Mouse (Mus musculus): ENCODE measurements around the gene Agtpbp1. TPM values are rescaled to one million over a fixed set of nuclear protein-coding genes. Genes with fewer than 3 reads are reported as not detected.

The Agtpbp1 gene
- polyA plus RNA-seq, 1 experiment from 2014 or later, result 16.3 TPM

DNA sequence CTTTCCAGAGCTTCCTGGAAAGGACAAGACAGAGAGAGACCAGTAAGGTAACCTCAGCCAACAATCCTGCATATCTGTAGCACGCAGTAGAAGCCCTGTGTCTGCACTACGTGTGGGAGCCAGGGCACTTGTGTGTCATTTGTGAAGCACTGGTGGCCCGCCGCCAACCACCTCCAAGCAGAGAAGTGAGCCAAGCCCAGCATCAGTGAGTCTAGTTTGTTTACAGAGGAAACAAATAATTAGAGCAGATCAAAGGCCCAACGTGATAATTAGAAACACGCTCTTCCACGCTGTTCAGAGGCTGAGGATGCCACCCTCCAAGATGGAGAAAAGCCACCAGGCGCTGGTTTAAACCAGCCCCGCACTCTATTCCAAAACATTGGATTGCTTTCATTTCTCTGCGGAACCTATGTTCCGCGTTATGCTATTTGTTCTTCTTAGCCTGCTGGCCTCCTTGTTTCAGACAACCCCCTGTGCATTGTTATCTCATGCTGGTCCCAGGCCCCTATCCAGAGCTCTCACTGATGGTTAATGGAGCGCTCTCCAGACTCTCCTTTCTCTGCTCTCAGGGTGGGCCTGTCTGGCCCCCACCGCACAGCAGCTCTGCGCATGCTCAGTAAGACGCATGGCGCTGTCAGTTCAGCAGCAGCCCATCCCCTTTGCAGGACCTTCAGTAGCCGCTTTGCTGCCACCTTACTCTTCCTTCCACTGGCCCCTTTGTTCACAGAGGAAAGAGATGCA is 153.7 kb downstream of the Agtpbp1 start:
- DNase-seq (ENCODE audit: low spot score), result no peak

DNA sequence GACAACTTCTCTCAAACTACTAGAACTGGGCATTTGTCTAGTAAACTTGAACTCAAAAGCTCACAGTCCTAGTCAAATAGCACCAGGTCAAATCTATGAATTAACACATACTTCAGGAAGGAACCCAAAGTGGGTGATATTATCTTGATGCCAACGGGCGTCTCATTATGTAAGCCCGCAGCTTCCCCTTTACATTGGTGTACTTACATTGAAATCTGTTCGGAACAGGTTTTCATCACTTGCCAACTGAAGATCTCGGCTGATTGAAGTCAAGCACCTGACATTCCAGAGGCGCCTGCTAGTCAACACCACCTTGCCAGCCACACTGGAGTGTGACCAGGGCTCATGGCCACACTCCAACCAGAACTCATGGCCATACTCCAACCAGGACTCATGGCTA is 155.7 kb downstream of the Agtpbp1 start:
- DNase-seq (ENCODE audit: low spot score), result no peak

DNA sequence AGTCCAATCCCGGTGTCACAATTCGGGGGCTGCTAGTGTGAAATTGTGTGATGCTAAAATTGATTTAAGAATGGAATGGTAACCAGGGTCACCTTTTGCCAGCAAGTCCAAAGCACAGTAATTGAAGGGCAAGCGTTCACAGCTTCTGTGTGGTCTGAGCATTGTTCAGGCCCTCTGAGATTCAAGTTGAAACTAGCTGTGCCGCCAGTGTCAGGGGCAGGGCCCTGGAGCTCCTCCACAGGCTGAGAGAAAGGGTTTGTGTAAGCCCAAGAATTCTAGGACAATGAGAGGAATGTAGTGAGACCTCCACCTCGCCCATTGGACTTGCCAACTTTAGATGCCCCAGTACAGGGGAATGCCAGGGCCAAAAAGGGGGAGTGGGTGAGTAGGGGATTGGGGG is 161.2 kb downstream of the Agtpbp1 start:
- DNase-seq (ENCODE audit: low spot score), result no peak

DNA sequence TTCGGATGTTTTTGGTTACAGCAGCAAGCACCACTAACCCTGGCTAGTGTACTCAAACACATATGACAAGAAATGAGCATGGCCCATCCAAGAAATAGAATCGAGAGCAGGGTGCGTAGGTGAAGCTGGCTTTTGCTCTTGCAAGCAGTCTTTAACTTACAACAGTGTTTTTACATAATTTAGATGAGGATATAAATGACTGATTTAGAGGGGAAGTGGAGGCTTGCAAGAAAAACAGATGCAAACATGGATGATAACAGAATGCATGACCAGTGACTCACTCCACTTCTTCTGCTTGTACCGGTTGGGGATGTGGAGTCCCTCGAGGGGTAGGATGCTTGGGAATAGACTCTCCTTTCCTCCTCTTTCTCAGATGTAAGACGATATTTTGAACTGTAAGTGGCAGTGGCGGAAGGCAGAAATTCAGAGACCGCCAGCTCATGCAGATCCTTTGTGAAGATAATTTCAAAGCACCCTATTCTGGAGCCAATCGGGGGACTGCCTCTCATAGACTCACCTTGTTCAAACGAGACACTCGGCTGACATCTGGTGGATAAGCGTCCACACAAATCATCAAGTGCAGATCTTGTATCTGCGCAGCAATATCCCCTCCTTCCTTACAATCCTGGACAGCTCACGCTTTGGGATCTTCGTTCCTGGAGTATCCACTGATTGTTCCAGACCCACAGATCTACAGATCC is 168.3 kb downstream of the Agtpbp1 start:
- no peak for DNase-seq (ENCODE audit: low spot score)

DNA sequence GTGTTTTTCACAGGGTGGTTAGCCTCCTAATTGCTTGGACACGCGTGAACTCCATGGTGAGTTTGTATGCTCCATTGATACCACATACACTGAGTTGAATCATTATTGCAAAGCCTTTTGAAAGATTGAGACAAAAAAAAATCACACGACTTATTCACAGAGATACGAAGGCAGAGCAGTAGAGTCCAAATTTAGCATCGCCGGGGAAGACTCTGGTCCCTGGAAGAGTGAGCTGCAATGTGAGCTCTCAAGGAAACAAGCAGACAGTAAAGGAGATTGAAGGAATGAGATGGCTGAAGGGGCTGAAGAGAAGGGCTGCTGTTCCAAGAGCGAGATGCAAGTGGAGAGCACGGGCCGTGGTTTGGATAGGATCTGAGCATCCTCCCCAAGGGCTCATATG is 171.1 kb downstream of the Agtpbp1 start:
- DNase-seq (ENCODE audit: low spot score), result no peak

DNA sequence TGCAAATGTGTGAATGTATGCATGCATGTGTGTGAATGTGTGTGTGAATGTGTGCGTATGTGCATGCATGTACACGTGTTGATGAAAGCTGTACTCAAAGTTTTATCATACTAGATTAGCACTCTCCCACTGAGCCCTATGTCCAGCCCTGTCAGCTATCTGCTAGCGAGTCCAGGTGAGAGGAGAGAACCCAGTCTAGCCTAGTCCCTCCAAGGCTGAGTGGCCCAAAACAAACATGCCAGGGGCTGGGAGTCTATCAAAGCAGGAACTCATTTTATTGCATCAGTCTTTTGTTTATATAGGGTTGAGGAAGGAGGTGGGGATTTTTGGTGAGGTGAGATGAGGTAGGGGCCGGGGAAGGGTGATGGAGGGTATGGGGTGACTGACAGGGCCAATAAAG is 172.4 kb downstream of the Agtpbp1 start:
- DNase-seq (ENCODE audit: low spot score), result no peak

DNA sequence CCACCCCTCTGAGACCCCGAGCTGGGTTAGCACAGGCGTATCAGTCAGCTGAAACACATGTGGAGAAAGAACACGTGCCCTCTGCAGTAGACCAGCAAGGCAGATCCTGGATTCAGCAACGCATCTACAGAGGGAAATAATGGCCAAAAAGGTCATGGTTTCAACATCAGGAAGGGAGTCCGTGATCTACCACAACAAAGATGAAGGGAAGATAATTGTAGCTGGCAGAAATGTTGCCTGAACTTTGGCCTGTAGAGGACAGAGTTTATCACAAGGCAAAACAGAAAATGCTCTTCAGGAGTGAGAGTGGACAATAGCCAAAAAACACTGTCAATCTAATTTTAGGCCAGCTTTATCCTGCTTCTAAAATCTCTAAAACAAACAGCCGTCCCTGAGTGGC is 177.8 kb downstream of the Agtpbp1 start:
- no peak for DNase-seq (ENCODE audit: low spot score)

DNA sequence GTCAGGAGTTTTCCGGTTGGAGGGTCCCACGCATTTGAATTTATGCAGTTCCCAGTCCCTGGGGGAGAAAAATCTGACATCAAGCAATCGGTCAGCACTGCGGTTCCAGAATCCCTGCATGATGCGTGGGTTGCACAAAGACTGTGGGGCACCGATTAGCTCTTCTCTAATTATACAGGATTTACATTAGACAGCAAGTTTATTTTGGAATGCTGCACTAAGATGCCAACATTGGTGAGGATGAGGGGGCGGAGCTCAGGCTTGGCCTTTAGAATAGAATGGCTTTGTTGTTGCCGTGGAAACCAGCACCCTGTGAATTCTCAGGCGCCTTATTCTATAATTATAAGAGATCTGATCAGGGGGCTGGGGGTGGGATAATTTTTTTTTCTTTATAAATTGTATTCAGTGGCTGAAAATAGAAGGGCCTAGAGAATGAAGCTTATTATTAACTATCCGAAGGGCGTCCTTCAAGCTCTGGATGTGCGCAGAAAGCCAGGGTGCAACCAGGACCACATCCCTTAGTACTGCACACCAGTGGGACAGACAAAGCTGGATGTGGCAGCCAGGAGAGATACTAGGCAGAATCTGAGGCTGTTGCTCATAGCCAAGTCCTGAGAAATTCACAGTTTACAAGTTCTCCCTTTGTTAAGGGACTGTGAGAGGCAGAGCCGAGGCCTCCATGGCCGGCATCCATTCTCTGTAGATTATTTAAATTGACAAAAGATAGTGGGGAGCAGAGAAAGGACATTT is 182.8 kb downstream of the Agtpbp1 start:
- DNase-seq (ENCODE audit: low spot score), result no peak

DNA sequence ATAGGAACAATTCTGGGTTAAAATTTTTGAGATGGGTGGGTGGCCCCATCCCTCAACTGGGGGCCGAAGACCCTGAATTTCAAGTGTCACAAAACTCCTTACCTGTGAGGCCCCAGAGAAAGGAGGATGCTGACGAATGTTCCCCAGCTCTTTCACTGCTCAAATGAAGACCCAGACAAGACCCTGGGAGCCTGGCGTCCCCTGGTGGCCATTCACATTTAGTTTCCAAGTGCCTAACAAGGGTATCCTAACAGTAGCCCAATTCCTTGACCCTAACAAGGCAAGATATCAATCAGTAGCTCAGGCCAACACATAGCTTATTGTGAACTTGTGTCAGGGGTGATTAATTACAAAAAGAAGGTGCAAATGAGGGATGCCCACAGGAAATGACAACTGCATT is 187.5 kb downstream of the Agtpbp1 start:
- DNase-seq (ENCODE audit: low spot score), result no peak

Other genes starting within 250 kb of the Agtpbp1 start
- gene Naa35, start within 50 bp of the Agtpbp1 start, polyA plus RNA-seq (2015; fragmentation: Nextera tagmentation; extraction: Ambion mirVana), result 65.9 and 78.4 TPM in 2 replicates
- 3.9 and 4.5 TPM in 2 replicates for gene Golm1, start 90.6 kb upstream of the Agtpbp1 start, polyA plus RNA-seq (2015; fragmentation: Nextera tagmentation; extraction: Ambion mirVana)
- not detected in 2 replicates for gene 4921517D22Rik, start 108.9 kb upstream of the Agtpbp1 start, polyA plus RNA-seq (2015; fragmentation: Nextera tagmentation; extraction: Ambion mirVana)
- not detected in 2 replicates for gene Spata31d1a, start 125.1 kb upstream of the Agtpbp1 start, polyA plus RNA-seq (2015; fragmentation: Nextera tagmentation; extraction: Ambion mirVana)
- gene Spata31d1b, start 127.1 kb upstream of the Agtpbp1 start, polyA plus RNA-seq (2015; fragmentation: Nextera tagmentation; extraction: Ambion mirVana), result 0.04 TPM in 2 replicates
- not detected in 2 replicates for gene Spata31d1d, start 146.5 kb upstream of the Agtpbp1 start, polyA plus RNA-seq (2015; fragmentation: Nextera tagmentation; extraction: Ambion mirVana)
- gene 1700014D04Rik, start 161.5 kb upstream of the Agtpbp1 start, polyA plus RNA-seq (2015; fragmentation: Nextera tagmentation; extraction: Ambion mirVana), result not detected in 2 replicates
- gene Isca1, start 184.6 kb upstream of the Agtpbp1 start, polyA plus RNA-seq (2015; fragmentation: Nextera tagmentation; extraction: Ambion mirVana), result 68.9 and 73.8 TPM in 2 replicates
- not detected in 2 replicates for gene Gm49354, start 197.0 kb upstream of the Agtpbp1 start, polyA plus RNA-seq (2015; fragmentation: Nextera tagmentation; extraction: Ambion mirVana)
- gene Tut7, start 237.9 kb upstream of the Agtpbp1 start, polyA plus RNA-seq (2015; fragmentation: Nextera tagmentation; extraction: Ambion mirVana), result 52.1 and 68.0 TPM in 2 replicates

All from thymus, postnatal 0 days (tissue).